Mouse (Mus musculus) WW6 (cell line): ENCODE data around the gene Cep55.

Source experiments
- DNase-seq: peaks from one replicate; pipeline ENCODE4 v3.0.0-alpha.2; 2013; ENCODE audit warnings: low read depth, low spot score

Gene Cep55

GRCm38 (mm10) chr19:38043281-38043981 is 11.4 kb upstream of the Cep55 start, which contains the start of gene Myof:
TSS of gene Myof (minus strand) at chr19:38043577.
- no peak for DNase-seq

- DNase-seq: no peak
These were observed 9.6 kb upstream of the Cep55 start for GRCm38 (mm10) chr19:38045198-38045597.

GRCm38 (mm10) chr19:38049686-38050085 is 5.1 kb upstream of the Cep55 start:
- no peak for DNase-seq

- DNase-seq: no peak
These were observed 1.4 kb upstream of the Cep55 start for GRCm38 (mm10) chr19:38053227-38054041.

- DNase-seq: no peak
These were observed 577 bp upstream of the Cep55 start for GRCm38 (mm10) chr19:38054149-38054719.

- no peak for DNase-seq
These were observed 987 bp downstream of the Cep55 start for GRCm38 (mm10) chr19:38055798-38056197.

GRCm38 (mm10) chr19:38056276-38056675 is 1.5 kb downstream of the Cep55 start:
- no peak for DNase-seq

- DNase-seq: no peak
These were observed 2.1 kb downstream of the Cep55 start for GRCm38 (mm10) chr19:38056931-38057330.

GRCm38 (mm10) chr19:38063201-38063600 is 8.4 kb downstream of the Cep55 start:
- DNase-seq: no peak

GRCm38 (mm10) chr19:38064051-38064450 is 9.2 kb downstream of the Cep55 start:
- no peak for DNase-seq

GRCm38 (mm10) chr19:38073226-38073625 is 18.4 kb downstream of the Cep55 start:
- DNase-seq: no peak

GRCm38 (mm10) chr19:38075051-38075450 is 20.2 kb downstream of the Cep55 start:
- no peak for DNase-seq

- no peak for DNase-seq
These were observed 21.4 kb downstream of the Cep55 start for GRCm38 (mm10) chr19:38076251-38076650.

- DNase-seq: no peak
These were observed 23.2 kb downstream of the Cep55 start for GRCm38 (mm10) chr19:38077851-38078540.

GRCm38 (mm10) chr19:38081361-38081760 is 26.6 kb downstream of the Cep55 start:
- DNase-seq: no peak

- no peak for DNase-seq
These were observed 28.2 kb downstream of the Cep55 start for GRCm38 (mm10) chr19:38082931-38083525.

- DNase-seq: no peak
These were observed 31.0 kb downstream of the Cep55 start for GRCm38 (mm10) chr19:38085841-38086240.

- no peak for DNase-seq
These were observed 32.2 kb downstream of the Cep55 start for GRCm38 (mm10) chr19:38086948-38087551.

GRCm38 (mm10) chr19:38089358-38089757 is 34.5 kb downstream of the Cep55 start:
- DNase-seq: no peak

- no peak for DNase-seq
These were observed 36.7 kb downstream of the Cep55 start for GRCm38 (mm10) chr19:38091512-38091985.

GRCm38 (mm10) chr19:38096231-38096630 is 41.4 kb downstream of the Cep55 start:
- DNase-seq: no peak
